Mouse (Mus musculus) kidney, embryonic 16.5 days (tissue): ENCODE data around the gene 1810009A15Rik. TPM values are rescaled to one million over a fixed set of nuclear protein-coding genes. Genes with fewer than 3 reads are reported as not detected.
A peak's percentile ranks its signal among the peaks of the same experiment; 100 is the strongest.

ENCODE experiments used
- ATAC-seq: fragments of 200-750 bp; cut with Nextera tagmentation; 2 replicates; pipeline ENCODE4 v1.8.0; 2017; ENCODE audit warnings: moderate TSS enrichment; ENCODE audit not compliant: low FRiP score, low TSS enrichment
- H3K27ac ChIP-seq: fragments of 300-500 bp; sonication (generic); 2 replicates; pipeline ENCODE4 v1.5.1; 2014; ENCODE audit warnings: low read length
- H3K27me3 ChIP-seq: fragments of 300-500 bp; sonication (generic); 2 replicates; pipeline ENCODE4 v1.6.1; 2014; ENCODE audit warnings: low read length, control low read depth, mixed read lengths; ENCODE audit not compliant: insufficient read depth
- H3K36me3 ChIP-seq: fragments of 300-500 bp; sonication (generic); 2 replicates; pipeline ENCODE4 v1.6.1; 2014; ENCODE audit warnings: low read length, control low read depth, mixed read lengths; ENCODE audit not compliant: insufficient read depth
- H3K4me1 ChIP-seq: fragments of 300-500 bp; sonication (generic); 2 replicates; pipeline ENCODE4 v1.6.1; 2014; ENCODE audit warnings: low read length, control low read depth, mixed read lengths; ENCODE audit not compliant: insufficient read depth
- H3K4me2 ChIP-seq: fragments of 300-500 bp; sonication (generic); replicated peaks from 2 replicates; pipeline ENCODE4 v1.6.1; 2014; ENCODE audit warnings: low read depth, low read length
- H3K4me3 ChIP-seq: fragments of 300-500 bp; sonication (generic); 2 replicates; pipeline ENCODE4 v1.5.1; 2014; ENCODE audit warnings: mild to moderate bottlenecking, low read length
- H3K9ac ChIP-seq: fragments of 300-500 bp; sonication (generic); replicated peaks from 2 replicates; pipeline ENCODE4 v1.6.1; 2014; ENCODE audit warnings: low read length
- H3K9me3 ChIP-seq: fragments of 300-500 bp; sonication (generic); 2 replicates; pipeline ENCODE4 v1.6.1; 2016; ENCODE audit warnings: low read length, control low read depth
- WGBS: fragments of 180-500 bp; shearing (Covaris S2); extraction: QIAGEN DNeasy Blood & Tissue Kit; methylation state at CpG from one replicate; pipeline ENCODE4 v1.1.7; 2014; 5-methylcytosine and 5-hydroxymethylcytosine counted together
- polyA plus RNA-seq: library from polyadenylated mRNA; unstranded; fragments of >200 nt; fragmentation: Nextera tagmentation; extraction: Ambion mirVana; gene quantifications from 2 replicates; pipeline ENCODE4 v1.2.1, GENCODE M21; 2015

The 1810009A15Rik gene
- polyA plus RNA-seq, 1 experiment from 2014 or later = 93.0 TPM

- Histone ChIP-seq H3K36me3 (peaks cover 35% of the 10 kb centered on the region), H3K27me3 (no peaks in the 10 kb centered on the region), H3K4me1 (peaks cover 16% of the 10 kb centered on the region), H3K9ac (no peak overlapping the region), H3K9me3 (no peaks in the 10 kb centered on the region), H3K27ac (no peak overlapping the region), H3K4me2 (no peak overlapping the region), H3K4me3 (no peak overlapping the region)
- ATAC-seq = no peak
- 94% methylated on average over 3 of the region's 3 CpGs for WGBS
Observed at GRCm38 (mm10) chr19:8919000-8919399, 30.3 kb downstream of the 1810009A15Rik start.

GRCm38 (mm10) chr19:8919684-8920072, 31.0 kb downstream of the 1810009A15Rik start:
- H3K9ac ChIP-seq = peak overlapping the region; percentile 87; the same call in 1 of the 2 replicates
- ATAC-seq = no peak
- WGBS = 55% methylated on average over 6 of the region's 6 CpGs

GRCm38 (mm10) chr19:8920073-8920736, 31.6 kb downstream of the 1810009A15Rik start, which contains the start of gene B3gat3:
TSS of gene B3gat3 (plus strand) at chr19:8920374.
- peak within 1 kb of the TSS; percentile 81 for H3K4me3 ChIP-seq
- no peaks in the 10 kb centered on the region for H3K9me3 ChIP-seq
- 2% methylated on average over 50 of the region's 50 CpGs for WGBS
- H3K27ac ChIP-seq = peak within 1 kb of the TSS; percentile 96
- peak within 1 kb of the TSS; percentile 56 for H3K4me2 ChIP-seq
- H3K9ac ChIP-seq = peak within 1 kb of the TSS; percentile 87
- H3K4me1 ChIP-seq = peaks cover 16% of the 10 kb centered on the region
- no peaks in the 10 kb centered on the region for H3K27me3 ChIP-seq
- ATAC-seq = peak; percentile 99
- H3K36me3 ChIP-seq = peaks cover 25% of the 10 kb centered on the region

More at GRCm38 (mm10) chr19:8919684-8920072, 31.0 kb downstream of the 1810009A15Rik start:
- Histone ChIP-seq H3K27ac (peak overlapping the region; percentile 96), H3K9me3 (no peaks in the 10 kb centered on the region), H3K4me3 (peak overlapping the region; percentile 81), H3K27me3 (no peaks in the 10 kb centered on the region), H3K4me2 (peak overlapping the region; percentile 56), H3K36me3 (peaks cover 28% of the 10 kb centered on the region), H3K4me1 (peaks cover 16% of the 10 kb centered on the region)

- peak overlapping the region; percentile 96 for H3K27ac ChIP-seq
- no peaks in the 10 kb centered on the region for H3K27me3 ChIP-seq
- WGBS = 1% methylated on average over 6 of the region's 6 CpGs
- peaks cover 25% of the 10 kb centered on the region for H3K36me3 ChIP-seq
- peaks cover 16% of the 10 kb centered on the region for H3K4me1 ChIP-seq
- peak overlapping the region; percentile 87 for H3K9ac ChIP-seq
- H3K4me2 ChIP-seq = peak overlapping the region; percentile 56
- ATAC-seq = peak; percentile 25; the same call in 1 of the 2 replicates
- H3K9me3 ChIP-seq = no peaks in the 10 kb centered on the region
- H3K4me3 ChIP-seq = peak overlapping the region; percentile 81
Observed at GRCm38 (mm10) chr19:8920836-8921291, 32.2 kb downstream of the 1810009A15Rik start.

GRCm38 (mm10) chr19:8921741-8922140, 33.1 kb downstream of the 1810009A15Rik start:
- Histone ChIP-seq H3K4me2 (peak overlapping the region; percentile 56; the same call in 1 of the 2 replicates), H3K27me3 (no peaks in the 10 kb centered on the region), H3K4me1 (peaks cover 16% of the 10 kb centered on the region), H3K4me3 (no peak overlapping the region), H3K9me3 (no peaks in the 10 kb centered on the region), H3K27ac (no peak overlapping the region), H3K36me3 (peaks cover 21% of the 10 kb centered on the region; the same call in 1 of the 2 replicates), H3K9ac (peak overlapping the region; percentile 13; the same call in 1 of the 2 replicates)
- 80% methylated on average over 9 of the region's 9 CpGs for WGBS
- no peak for ATAC-seq

GRCm38 (mm10) chr19:8926766-8927165, 38.1 kb downstream of the 1810009A15Rik start:
- H3K4me2 ChIP-seq = no peak overlapping the region
- peaks cover 19% of the 10 kb centered on the region for H3K4me1 ChIP-seq
- no peaks in the 10 kb centered on the region for H3K9me3 ChIP-seq
- no peak overlapping the region for H3K9ac ChIP-seq
- no peak overlapping the region for H3K4me3 ChIP-seq
- H3K36me3 ChIP-seq = peaks cover 22% of the 10 kb centered on the region; the same call in 1 of the 2 replicates
- H3K27ac ChIP-seq = no peak overlapping the region
- H3K27me3 ChIP-seq = no peaks in the 10 kb centered on the region
- ATAC-seq = no peak
- WGBS = 83% methylated on average over 2 of the region's 2 CpGs

GRCm38 (mm10) chr19:8927891-8928525, 39.4 kb downstream of the 1810009A15Rik start:
- no peak for ATAC-seq
- WGBS = 87% methylated on average over 12 of the region's 12 CpGs
- no peak overlapping the region for H3K4me3 ChIP-seq
- H3K27ac ChIP-seq = no peak overlapping the region
- no peaks in the 10 kb centered on the region for H3K27me3 ChIP-seq
- no peak overlapping the region for H3K4me2 ChIP-seq
- peaks cover 18% of the 10 kb centered on the region for H3K4me1 ChIP-seq
- H3K9ac ChIP-seq = no peak overlapping the region
- no peaks in the 10 kb centered on the region for H3K9me3 ChIP-seq
- peaks cover 19% of the 10 kb centered on the region; the same call in 1 of the 2 replicates for H3K36me3 ChIP-seq

- Histone ChIP-seq H3K4me3 (peak overlapping the region; percentile 90), H3K36me3 (peaks cover 23% of the 10 kb centered on the region; the same call in 1 of the 2 replicates), H3K9ac (peak overlapping the region; percentile 91), H3K27me3 (no peaks in the 10 kb centered on the region), H3K27ac (peak overlapping the region; percentile 91), H3K4me2 (peak overlapping the region; percentile 76), H3K4me1 (peaks cover 18% of the 10 kb centered on the region), H3K9me3 (no peaks in the 10 kb centered on the region)
- peak; percentile 37 for ATAC-seq
- 22% methylated on average over 16 of the region's 16 CpGs for WGBS
Observed at GRCm38 (mm10) chr19:8928689-8929223, 40.1 kb downstream of the 1810009A15Rik start.

- Histone ChIP-seq H3K36me3 (peaks cover 29% of the 10 kb centered on the region; the same call in 1 of the 2 replicates), H3K27ac (peak within 1 kb of the TSS; percentile 91), H3K4me1 (peaks cover 18% of the 10 kb centered on the region), H3K9me3 (no peaks in the 10 kb centered on the region), H3K4me3 (peak within 1 kb of the TSS; percentile 90), H3K4me2 (peak within 1 kb of the TSS; percentile 76), H3K9ac (peak within 1 kb of the TSS; percentile 91), H3K27me3 (no peaks in the 10 kb centered on the region)
- ATAC-seq = peak; percentile 89
- 1% methylated on average over 71 of the region's 74 CpGs for WGBS
Observed at GRCm38 (mm10) chr19:8929224-8930088, 40.8 kb downstream of the 1810009A15Rik start, which contains the start of the genes Rom1 and Eml3. TSS of gene Rom1 (minus strand) at chr19:8929356. TSS of gene Eml3 (plus strand) at chr19:8929552.
